Mouse (Mus musculus) 3134 (cell line): ENCODE measurements around the gene 1700074P13Rik.
"Not testable (repeated sequence)": the region's sequence is repeated elsewhere in the genome, so short reads cannot be mapped to it uniquely, and the experiment has no call there.

ENCODE experiments used
- DNase-seq: peaks from one replicate; pipeline ENCODE4 v3.0.0-alpha.2; 2011; ENCODE audit warnings: low spot score; ENCODE audit not compliant: insufficient read length; ENCODE audit errors: extremely low read depth

The 1700074P13Rik gene

DNA sequence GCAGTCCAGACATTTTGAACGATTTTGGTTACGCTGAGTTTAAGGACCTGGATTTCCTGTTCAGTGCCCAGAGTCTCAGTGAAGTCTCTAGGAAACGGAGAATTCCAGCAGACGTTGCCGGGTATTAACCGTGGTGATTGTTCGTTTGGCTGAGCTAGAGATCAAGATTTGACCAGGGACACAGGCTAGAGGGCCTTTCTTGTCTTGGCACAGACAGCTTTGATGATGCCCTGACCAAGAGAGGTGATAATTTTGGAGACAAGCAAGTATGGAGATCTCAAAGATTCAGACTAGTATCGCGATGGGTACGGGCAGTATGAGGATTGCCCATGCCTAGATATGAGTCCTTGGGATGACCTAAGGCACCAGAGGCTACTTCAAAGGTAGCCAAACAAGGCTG is at the start of gene 1700074P13Rik:
Gene 1700074P13Rik (minus strand): TSS at position 101 of the 400 bp plus-strand sequence.
- DNase-seq, result no peak

- not testable (repeated sequence) for DNase-seq
Observed at GRCm38 (mm10) chr6:40964454-40964853, 24.1 kb upstream of the 1700074P13Rik start, which contains the start of gene 1810009J06Rik. TSS of gene 1810009J06Rik (plus strand) at chr6:40964754.

GRCm38 (mm10) chr6:40953716-40954115 is 13.4 kb upstream of the 1700074P13Rik start:
- DNase-seq, result no peak

- no peak for DNase-seq
Observed at GRCm38 (mm10) chr6:40951770-40952169, 11.4 kb upstream of the 1700074P13Rik start, which contains the start of gene Gm4744. TSS of gene Gm4744 (minus strand) at chr6:40951870.

DNA sequence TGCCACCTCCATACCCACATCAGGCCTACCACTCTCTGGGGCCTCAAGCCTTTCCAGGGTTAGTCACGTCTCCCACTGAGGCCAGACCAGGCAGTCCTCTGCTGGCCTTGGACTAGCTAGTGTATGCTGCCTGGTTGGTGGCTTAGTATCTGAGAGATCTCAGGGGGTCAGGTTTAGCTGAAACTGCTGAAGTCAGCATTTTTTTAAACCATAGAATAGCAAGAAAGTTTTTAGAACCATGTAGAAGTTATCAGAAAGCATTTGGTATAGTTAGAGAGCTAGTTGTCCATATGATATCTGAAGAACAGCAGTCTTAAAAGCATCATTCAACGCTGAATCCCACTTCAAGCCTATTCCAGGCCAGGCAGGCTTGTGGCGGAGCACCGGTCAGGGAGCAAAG is 20.4 kb downstream of the 1700074P13Rik start:
- DNase-seq, result no peak

- no peak for DNase-seq
Observed at GRCm38 (mm10) chr6:40900287-40900686, 40.1 kb downstream of the 1700074P13Rik start, which contains the start of gene Prss58. TSS of gene Prss58 (minus strand) at chr6:40900387.

DNA sequence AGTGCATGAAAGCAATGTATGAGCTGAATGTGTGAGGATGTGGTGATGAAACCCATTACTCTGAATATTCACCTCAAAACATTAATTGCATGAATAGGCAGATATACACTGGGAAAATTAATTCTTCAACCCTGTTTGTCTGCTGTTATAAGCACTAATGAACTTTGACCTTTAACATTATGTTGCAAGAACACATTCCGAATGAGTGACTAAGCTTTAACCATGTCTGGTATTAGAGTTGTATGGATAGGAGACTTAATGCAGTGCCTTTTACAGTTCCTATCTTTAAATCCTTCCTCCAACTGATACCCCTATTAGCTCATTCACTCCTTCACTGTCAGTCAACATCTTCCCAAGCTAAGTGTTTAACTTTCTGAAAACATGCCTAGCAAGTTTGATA is 45.6 kb downstream of the 1700074P13Rik start:
- DNase-seq, result no peak

GRCm38 (mm10) chr6:40893577-40893976 is 46.8 kb downstream of the 1700074P13Rik start:
- no peak for DNase-seq

DNA sequence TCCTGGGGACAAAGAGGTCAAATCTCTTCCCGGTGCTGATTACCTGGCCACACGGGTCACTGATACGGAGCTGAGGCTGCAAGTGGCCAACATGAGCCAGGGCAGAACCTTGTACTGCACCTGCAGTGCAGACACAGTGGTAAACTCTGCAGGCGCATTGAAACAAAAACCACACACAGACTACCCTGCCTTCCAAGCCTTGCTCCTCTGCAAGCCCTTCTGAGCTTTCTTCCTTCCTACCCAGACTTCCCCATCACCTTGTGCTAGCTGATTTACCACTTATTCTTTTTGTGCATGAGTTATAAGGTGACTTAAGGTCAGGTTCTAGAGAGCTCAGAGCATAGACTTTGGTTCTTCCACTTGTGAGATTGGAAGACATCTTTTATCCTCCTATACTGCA is 48.6 kb downstream of the 1700074P13Rik start:
- DNase-seq, result no peak

DNA sequence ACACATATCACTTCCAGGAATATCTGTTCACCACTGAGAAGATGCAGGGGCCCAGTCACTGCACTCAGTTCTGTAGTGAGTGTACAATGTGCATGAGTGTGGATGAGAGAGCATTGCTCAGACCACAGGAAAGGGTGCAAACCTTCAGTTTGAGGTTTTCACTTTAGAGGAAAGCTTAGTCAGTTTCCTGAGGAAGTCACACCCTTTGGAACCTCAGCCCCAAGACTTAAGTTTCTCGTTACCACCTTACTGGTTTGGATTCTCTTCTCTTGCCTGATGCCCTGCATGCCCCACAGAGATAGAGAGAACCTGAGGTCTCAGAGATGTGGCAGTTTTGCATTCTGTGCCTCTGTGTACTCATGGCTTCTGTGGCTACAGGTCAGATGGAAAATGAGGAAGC is 49.4 kb downstream of the 1700074P13Rik start:
- no peak for DNase-seq

DNA sequence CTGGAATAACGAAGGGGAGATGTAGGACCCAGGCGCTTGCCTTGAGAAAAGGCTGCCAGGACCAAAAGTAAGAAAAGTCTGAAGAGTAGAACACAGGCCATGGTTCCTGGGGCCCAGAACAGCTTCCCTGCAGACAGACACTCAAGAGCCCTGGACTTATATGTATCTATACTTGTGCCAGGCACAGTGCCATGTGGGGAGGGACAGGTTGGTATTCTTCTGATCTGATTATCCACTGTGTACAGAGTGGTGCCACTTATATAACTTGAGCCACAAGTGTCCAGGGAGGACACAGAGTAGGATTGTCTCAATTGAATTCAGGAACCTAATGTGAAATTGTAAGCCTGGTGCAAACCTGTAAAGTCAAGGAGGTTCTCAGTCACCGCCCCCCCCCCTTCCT is 53.0 kb downstream of the 1700074P13Rik start, which contains the start of gene Moxd2:
Gene Moxd2 (minus strand): TSS at position 101 of the 400 bp plus-strand sequence.
- DNase-seq, result no peak
